Mouse (Mus musculus) activated CD4-positive, CD25-positive, alpha-beta regulatory T cell, adult 4 months (primary cell): Measurements from ENCODE around the gene Kyat1. TPM values are rescaled to one million over a fixed set of nuclear protein-coding genes. Genes with fewer than 3 reads are reported as not detected.
"Not testable (repeated sequence)": the region's sequence is repeated elsewhere in the genome, so short reads cannot be mapped to it uniquely, and the experiment has no call there.

Experiments
- ATAC-seq: one replicate; pipeline ENCODE4 v1.8.0; 2017
- polyA plus RNA-seq, 2 experiments: library from polyadenylated mRNA; unstranded; fragments of 100-300 nt; shearing (Covaris generic); gene quantifications; one replicate each; pipeline ENCODE4 v1.2.1; 2017

The Kyat1 gene
- polyA plus RNA-seq, 2 experiments from 2014 or later, result 7.0 to 7.7 TPM

DNA sequence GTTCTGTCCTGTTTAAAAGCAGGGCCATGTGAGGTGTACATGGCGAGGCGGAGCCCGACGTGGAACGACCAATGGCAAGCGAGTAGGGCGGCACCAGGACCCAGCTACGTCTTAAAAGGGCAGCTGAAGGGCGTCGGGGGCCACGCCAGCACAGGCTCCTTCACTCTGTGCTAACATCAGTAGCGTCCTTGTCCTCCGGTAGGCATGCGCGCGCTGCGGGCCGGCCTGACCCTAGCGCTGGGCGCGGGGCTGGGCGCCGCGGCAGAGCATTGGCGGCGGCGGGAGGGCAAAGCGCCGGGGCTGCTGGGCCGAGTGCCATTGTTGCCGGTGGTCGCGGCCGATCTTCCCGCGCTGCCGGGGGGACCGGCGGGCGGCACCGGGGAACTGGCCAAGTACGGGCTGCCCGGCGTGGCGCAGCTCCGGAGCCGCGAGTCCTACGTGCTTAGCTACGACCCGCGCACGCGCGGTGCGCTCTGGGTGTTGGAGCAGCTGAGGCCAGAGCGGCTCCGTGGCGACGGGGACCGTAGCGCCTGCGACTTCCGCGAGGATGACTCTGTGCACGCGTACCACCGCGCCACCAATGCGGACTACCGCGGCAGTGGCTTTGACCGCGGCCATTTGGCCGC lies 34.2 kb downstream of the Kyat1 start, which contains the start of gene Endog:
Gene Endog, plus strand, starts transcription at position 123 of the 626 bp plus-strand sequence.
- ATAC-seq, result peak; percentile 88

DNA sequence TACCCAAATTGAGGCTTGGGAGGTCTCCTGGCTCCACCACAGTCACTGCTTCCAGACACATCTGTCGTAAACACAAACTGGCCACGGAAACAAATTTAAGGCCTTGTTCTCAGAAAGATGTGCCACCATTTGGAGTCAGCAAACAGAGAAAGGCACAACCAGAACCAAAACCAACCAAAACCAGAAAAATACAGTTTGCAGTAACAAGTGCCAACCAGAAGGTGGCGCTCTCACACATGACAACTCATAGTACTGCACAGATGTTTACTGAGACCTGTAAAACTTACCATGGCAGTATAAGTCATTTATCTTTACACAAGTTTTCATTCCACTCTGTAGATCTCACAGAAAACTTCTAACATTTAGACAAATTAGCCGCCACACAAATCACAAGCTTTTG lies 39.0 kb downstream of the Kyat1 start:
- ATAC-seq, result no peak

GRCm38 (mm10) chr2:30164340-30164932 lies 41.2 kb downstream of the Kyat1 start:
- no peak for ATAC-seq

DNA sequence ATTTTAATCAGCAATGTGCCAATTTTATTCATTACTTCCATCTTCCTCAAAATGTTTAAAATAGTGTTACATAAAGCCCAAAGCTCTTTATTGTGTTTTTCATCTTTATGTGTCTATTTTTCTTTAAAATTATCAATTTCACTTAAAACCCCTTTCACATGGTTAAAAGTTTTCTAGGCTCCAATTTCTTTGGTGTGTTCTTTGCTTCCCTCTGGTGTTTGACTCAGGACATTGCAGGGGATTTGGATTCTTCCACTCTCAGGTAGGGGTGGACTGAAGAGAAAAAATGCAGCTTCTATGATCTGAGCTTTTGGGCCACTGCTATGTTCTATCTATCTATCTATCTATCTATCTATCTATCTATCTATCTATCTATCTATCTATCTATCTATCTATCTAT lies 43.8 kb downstream of the Kyat1 start:
- no peak for ATAC-seq

- ATAC-seq, result not testable (repeated sequence)
Measured at GRCm38 (mm10) chr2:30159871-30160270, 45.8 kb downstream of the Kyat1 start.

DNA sequence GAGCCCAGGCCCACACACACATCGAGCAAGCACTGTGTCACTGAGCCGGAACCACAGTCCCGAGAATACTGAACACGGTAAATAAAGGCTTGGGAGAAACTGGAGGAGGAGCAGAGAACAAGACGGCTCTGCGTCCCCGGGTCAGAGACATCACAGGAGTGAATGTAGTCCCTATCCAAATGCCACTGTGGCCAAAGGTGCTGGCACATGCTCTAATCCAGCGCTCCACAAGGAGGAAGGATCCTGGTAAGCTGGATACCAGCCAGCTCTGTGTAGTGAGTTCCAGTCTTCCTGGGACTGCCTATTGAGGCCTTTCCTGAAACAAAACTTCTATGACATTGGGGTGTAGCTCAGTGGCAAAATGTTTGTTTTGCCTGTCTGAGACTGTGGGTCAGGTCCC lies 53.0 kb downstream of the Kyat1 start:
- ATAC-seq, result no peak

DNA sequence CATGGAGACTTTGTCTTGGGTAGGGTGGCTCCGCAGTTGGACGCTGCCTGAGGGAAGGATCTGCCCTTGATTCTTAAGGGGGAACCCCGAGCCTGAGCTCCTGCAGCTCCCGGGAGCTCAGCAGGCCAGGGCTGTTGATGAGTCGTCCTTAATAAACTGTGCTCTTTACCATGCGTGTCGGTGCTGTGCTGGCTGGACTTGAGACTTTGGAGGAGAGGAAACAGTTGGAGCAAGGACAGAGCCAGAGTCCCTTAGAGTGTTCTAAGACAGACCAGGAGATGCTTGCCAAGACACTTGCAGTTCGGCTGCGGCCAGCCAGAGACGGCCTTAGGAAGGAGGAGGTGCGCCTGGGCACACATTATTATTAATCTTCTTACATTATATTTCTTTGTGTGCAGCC lies 53.8 kb downstream of the Kyat1 start:
- ATAC-seq, result no peak

DNA sequence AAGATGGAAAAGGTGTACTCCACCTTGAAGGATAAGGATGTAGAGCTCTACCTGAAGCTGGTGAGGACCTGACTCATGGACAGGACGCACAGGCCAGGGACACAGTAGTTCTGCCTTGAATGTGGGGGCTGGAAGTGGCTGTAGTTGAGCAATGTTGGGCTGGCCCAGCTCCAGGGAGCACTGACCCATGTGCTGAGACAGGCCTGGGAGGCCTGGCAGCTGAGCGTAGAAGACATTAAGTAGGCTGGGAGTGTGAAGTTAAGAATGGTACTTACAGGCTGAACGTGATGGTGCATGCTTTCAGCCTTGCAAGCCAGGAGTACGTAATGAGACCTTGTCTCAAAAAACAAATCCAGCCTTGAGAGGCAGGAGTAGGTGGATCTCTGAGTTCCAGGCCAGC lies 58.2 kb downstream of the Kyat1 start:
- ATAC-seq, result no peak

- ATAC-seq, result no peak
Measured at GRCm38 (mm10) chr2:30144436-30144835, 61.2 kb downstream of the Kyat1 start.

GRCm38 (mm10) chr2:30140021-30140420 lies 65.6 kb downstream of the Kyat1 start:
- not testable (repeated sequence) for ATAC-seq

GRCm38 (mm10) chr2:30136458-30136857 lies 69.2 kb downstream of the Kyat1 start:
- no peak for ATAC-seq

Other genes with a start within 250 kb of the Kyat1 start
- gene Sptan1, start 240.3 kb downstream of the Kyat1 start, polyA plus RNA-seq, result 10 to 100 TPM; 78.3 to 89.3 TPM
- 1 to 10 TPM in 1 of 2 experiments, under 1 TPM in 1; 0.87 to 1.4 TPM for gene Wdr34, start 157.0 kb downstream of the Kyat1 start, polyA plus RNA-seq
- gene Set, start 148.5 kb downstream of the Kyat1 start, polyA plus RNA-seq, result 100 to 1,000 TPM; 369 to 379 TPM
- gene Pkn3, start 128.2 kb downstream of the Kyat1 start, polyA plus RNA-seq, result under 1 TPM in 1 of 2 experiments, not detected in 1; 0.41 TPM
- gene Zdhhc12, start 112.2 kb downstream of the Kyat1 start, polyA plus RNA-seq, result 10 to 100 TPM; 31.6 to 32.4 TPM
- gene Zer1, start 81.3 kb downstream of the Kyat1 start, polyA plus RNA-seq, result 10 to 100 TPM; 14.5 to 15.2 TPM
- gene Tbc1d13, start 72.1 kb downstream of the Kyat1 start, polyA plus RNA-seq, result 1 to 10 TPM; 6.8 to 6.9 TPM
- 1 to 10 TPM; 2.6 to 3.3 TPM for gene Endog, start 34.4 kb downstream of the Kyat1 start, polyA plus RNA-seq
- 10 to 100 TPM; 32.0 to 33.8 TPM for gene Spout1, start 27.4 kb downstream of the Kyat1 start, polyA plus RNA-seq
- 10 to 100 TPM; 34.4 to 38.4 TPM for gene Lrrc8a, start 31.9 kb upstream of the Kyat1 start, polyA plus RNA-seq
- gene Gm28035, start 34.7 kb upstream of the Kyat1 start, polyA plus RNA-seq, result not detected
- gene Phyhd1, start 60.4 kb upstream of the Kyat1 start, polyA plus RNA-seq, result 1 to 10 TPM; 3.9 to 4.8 TPM
- not detected for gene Gm28038, start 75.2 kb upstream of the Kyat1 start, polyA plus RNA-seq
- gene Dolk, start 80.5 kb upstream of the Kyat1 start, polyA plus RNA-seq, result 10 to 100 TPM; 11.6 to 13.6 TPM
- 10 to 100 TPM; 25.8 to 30.6 TPM for gene Nup188, start 80.5 kb upstream of the Kyat1 start, polyA plus RNA-seq
- gene Sh3glb2, start 153.5 kb upstream of the Kyat1 start, polyA plus RNA-seq, result 100 to 1,000 TPM in 1 of 2 experiments, 10 to 100 TPM in 1; 80.5 to 105 TPM
- 1 to 10 TPM; 1.3 to 7.4 TPM for gene Miga2, start 158.4 kb upstream of the Kyat1 start, polyA plus RNA-seq
- 10 to 100 TPM; 15.3 to 18.3 TPM for gene Dolpp1, start 186.4 kb upstream of the Kyat1 start, polyA plus RNA-seq
- 1 to 10 TPM; 2.9 to 3.5 TPM for gene Crat, start 210.0 kb upstream of the Kyat1 start, polyA plus RNA-seq
- gene Ptpa, start 210.2 kb upstream of the Kyat1 start, polyA plus RNA-seq, result 10 to 100 TPM; 46.4 to 73.2 TPM